Mouse (Mus musculus): Measurements from ENCODE around the gene Commd1.

Commd1 gene

GRCm38 (mm10) chr11:22989786-22990185 is 7.6 kb upstream of the Commd1 start:
- no peak for DNase-seq

DNA sequence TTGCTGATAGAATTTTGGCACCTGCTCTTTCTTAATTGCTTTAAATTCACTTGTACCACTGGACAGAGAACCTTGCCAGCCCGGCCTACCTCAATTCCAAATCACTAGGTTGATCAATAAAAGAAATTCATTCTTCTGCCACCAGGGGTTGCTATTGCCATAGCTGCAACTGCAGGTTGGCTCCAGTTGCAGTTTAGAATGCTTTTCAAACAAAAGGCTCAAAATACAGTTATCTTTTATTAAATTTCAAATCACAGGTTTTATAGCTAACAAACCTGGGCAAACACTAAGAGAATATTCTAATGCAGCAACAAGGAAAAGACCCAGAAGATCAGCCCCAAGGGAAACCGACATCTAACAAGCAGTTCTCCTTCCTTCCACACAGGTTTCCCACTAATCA is 5.2 kb upstream of the Commd1 start:
- DNase-seq = peak; percentile 55

DNA sequence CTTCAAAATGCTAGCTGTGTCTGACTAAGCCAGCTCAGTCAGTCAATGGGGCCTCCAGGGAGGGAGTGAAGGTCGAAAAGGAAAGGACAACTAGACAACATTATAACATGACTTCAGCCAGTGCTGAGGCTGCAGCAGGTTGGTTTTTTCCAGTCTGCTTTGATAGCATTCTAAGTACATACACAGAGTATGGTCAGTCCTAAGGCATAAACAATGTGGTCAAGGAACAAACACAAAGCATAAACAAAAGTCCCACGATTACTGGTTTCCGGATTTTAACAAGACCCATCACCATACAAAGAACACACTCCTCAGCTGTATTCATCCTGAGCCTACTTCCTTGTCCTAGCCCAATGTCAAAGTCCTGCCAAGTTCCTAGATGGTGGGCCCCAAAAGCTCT is 3.3 kb upstream of the Commd1 start:
- no peak for DNase-seq

DNA sequence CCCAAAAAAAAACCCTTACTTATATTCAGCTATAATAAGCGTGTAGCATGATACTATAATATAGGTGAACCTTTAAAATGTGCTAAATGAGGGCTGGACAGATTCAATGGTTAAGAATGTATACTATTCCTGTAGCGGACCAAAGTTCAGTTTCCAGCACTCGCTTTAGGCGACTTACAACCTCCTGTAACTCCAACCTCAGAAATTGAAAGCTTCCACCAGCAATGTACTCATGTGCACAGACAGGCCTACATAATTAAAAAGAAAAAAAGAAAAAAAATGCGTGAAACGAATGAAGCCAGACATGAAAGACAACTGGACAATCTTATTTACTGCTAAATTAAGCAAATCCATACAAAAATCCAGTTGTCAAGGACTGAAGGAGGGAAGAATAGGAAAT is 664 bp upstream of the Commd1 start:
- no peak for DNase-seq

- DNase-seq = no peak
Measured at GRCm38 (mm10) chr11:22981543-22981950, 635 bp downstream of the Commd1 start.

- DNase-seq = no peak
Measured at GRCm38 (mm10) chr11:22981041-22981440, 1.1 kb downstream of the Commd1 start.

DNA sequence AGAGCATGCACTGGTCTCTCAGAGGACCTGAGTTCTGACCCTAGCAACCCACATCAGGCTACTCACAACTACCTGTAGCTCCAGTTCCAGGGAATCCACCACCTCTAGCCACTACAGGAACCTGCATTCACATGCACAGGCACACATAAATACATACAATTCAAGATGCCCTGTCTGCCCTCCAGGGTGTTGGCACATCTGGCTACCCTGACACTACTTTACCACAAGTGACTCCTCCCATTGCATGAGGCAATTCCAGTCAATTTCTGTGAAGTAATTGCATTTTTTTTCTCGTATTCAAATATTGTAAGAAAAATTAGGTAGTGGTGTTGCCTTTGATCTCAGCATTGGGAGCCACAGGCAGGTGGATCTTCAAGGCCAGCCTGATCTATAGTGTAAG is 3.0 kb downstream of the Commd1 start:
- DNase-seq = no peak

GRCm38 (mm10) chr11:22978711-22979110 is 3.5 kb downstream of the Commd1 start:
- DNase-seq = no peak

- DNase-seq = no peak
Measured at GRCm38 (mm10) chr11:22978215-22978614, 4.0 kb downstream of the Commd1 start.

DNA sequence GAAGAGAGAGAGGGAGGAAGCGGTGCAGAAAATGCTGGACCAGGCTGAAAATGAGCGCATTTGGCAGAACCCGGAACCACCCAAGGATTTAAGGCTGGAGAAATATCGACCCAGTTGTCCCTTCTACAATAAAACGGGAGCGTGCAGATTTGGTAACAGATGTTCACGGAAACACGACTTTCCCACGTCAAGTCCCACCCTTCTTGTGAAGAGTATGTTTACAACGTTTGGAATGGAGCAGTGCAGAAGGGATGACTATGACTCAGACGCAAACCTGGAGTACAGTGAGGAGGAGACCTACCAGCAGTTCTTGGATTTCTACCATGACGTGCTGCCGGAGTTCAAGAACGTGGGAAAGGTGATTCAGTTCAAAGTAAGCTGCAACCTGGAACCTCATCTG is 8.6 kb downstream of the Commd1 start:
- no peak for DNase-seq

GRCm38 (mm10) chr11:22972746-22973526 is 9.2 kb downstream of the Commd1 start:
- DNase-seq = peak; percentile 89

DNA sequence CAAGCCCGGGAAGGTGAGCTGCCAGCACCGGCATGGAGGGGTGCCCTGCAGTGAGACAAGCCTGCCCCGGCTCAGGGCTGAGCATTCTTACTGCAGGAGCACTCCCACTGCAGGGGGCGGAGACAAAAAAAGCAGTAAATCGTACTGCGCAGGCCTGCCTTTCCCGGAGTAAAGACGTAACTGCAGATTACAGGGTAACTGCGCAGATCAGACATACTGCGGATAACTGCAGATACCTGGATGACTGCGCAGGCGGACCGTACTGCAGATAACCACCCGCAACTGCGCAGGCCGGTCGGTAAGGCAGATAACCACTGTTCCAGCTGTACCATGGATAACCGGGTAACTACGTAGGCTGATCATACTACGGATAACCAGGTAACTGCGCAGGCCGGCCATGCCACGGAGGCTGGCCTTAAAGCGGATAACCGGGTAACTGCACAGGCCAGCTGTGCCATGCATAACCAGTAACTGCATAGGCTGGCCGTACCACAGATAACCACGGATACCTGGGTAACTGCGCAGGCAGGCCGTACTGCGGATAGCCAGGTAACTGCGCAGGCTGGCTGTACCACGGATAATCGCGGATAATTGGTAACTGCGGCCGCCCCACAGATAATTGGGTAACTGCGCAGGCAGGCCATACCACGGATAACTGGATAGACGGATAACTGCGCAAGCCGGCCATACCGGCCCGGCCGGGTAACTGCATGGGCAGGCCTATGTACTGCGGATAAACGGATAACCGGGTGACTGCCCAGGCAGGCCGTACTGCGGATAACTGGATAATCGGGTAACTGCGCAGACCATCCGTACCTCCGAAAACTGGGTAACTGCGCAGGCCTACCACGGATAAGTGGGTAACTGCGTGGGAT is 10.1 kb downstream of the Commd1 start, which contains the start of gene Zrsr1:
Zrsr1 (plus strand) TSS at position 171 of the 875 bp plus-strand sequence.
- peak; percentile 83 for DNase-seq

DNA sequence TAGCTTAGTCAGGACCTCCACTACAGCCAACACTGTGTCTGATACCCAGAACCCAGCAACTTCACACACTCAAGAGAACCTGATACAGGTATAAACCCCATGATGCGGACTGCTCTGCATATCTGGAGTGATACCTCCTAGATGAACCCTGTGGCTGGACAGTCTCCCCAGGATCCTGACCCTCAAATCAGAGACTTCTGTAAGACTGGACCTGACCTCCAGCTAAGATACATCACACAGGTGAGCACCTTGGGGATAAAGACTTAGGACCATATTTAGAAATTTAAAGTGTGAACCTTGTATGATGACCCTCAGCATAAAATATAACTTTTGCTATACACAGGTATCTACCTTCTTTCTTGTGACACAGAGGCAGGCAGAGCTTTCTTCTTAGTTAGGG is 11.6 kb downstream of the Commd1 start:
- no peak for DNase-seq

GRCm38 (mm10) chr11:22969486-22969885 is 12.7 kb downstream of the Commd1 start:
- DNase-seq = no peak

DNA sequence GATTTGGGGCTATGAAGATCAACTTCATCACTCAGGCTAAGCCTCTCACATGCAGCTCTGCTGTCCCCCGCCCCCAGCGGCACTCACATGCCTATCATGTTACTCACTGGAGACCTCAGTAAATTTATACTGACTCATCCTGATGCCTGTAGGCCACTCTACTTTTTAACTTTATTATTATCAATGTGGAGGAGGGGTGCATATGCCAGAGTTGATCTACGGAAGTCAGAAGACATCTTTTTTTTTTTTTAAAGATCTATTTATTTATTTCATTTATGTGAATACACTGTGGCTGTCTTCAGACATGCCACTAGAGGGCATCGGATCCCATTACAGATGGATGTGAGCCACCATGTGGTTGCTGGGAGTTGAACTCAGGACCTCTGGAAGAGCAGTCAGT is 16.7 kb downstream of the Commd1 start:
- DNase-seq = no peak

- DNase-seq = no peak
Measured at GRCm38 (mm10) chr11:22964401-22964800, 17.8 kb downstream of the Commd1 start.

- DNase-seq = no peak
Measured at GRCm38 (mm10) chr11:22962101-22962500, 20.1 kb downstream of the Commd1 start.

GRCm38 (mm10) chr11:22957791-22958374 is 24.3 kb downstream of the Commd1 start:
- DNase-seq = no peak

- DNase-seq = peak; percentile 84
Measured at GRCm38 (mm10) chr11:22956830-22957229, 25.4 kb downstream of the Commd1 start.

DNA sequence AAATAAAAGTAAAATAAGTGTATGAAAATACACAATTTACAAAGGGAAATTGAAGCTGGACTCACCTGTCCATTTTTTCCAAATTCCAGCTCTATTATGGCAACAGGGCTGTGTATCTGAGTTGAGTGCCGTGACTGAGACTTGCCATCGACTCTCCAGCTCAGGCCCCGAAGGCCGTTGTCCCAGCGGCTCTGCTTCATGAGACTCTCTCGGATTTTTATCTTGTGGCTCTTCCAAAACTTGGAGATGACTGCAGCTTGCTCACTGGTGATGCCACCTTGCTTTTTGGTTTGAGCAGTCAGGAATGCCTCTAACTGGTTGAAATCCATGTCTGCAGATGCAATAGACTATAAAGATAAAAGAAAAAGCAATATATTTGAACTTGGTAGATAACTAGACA is 25.8 kb downstream of the Commd1 start:
- no peak for DNase-seq

DNA sequence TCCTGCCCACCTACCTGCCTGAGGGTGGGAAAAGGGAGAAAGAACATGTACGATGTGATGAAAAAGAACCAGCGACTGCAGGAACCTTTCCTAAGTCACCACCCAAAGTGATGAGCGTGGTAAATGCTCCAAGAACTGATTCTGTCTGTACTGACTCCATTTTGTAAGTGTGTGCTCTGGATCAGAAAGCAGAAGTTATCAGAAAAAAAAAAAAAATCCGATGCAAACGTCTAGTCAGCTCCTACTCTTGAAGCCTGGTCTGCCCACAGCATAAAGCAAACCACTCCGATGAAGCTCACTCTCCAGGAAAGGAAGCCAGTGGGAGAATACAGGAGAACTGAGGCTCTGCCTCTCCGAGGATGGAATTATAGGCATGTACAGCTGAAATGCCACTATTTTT is 29.5 kb downstream of the Commd1 start:
- no peak for DNase-seq

DNA sequence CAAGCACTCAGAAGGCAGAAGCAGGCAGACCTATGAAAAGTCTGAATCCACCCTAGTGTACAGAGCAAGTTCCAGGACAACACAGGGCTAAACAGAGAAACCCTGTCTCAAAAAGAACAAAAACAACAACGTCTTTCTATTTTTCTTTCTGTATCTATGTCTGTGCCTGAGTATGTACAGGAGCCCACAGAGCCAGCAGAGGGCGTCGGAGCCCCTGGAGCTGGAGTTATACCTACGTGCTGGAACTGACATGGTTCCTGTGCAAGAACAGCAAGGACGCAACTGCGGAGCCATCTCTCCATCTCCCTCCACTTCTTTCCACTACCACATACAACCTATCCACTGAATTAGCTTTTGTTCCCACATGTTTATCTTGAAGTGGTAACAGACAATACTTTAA is 32.1 kb downstream of the Commd1 start:
- no peak for DNase-seq

DNA sequence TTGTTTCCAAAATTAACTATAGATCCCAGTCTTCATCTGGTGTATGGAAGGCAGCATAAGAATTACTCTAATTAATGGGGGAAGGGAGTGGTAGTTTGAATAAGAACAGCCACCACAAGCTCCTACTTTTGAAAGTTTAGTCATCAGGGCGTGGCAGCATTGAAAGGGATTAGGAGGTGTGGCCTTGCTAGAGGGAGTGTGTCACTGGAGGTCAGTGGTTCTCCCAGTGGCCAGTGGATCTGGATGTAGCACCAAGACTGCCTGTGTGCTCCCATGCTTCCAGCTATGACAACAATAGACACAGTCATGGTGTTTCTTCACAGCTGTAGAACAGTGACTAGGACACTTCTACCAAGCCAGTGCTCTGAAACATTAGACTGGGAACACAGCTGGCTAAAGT is 33.1 kb downstream of the Commd1 start:
- no peak for DNase-seq

GRCm38 (mm10) chr11:22938983-22939382 is 43.2 kb downstream of the Commd1 start:
- DNase-seq = no peak
